Mouse (Mus musculus) kidney, postnatal 0 days (tissue): Measurements from ENCODE around the gene Ciz1. TPM values are rescaled to one million over a fixed set of nuclear protein-coding genes. Genes with fewer than 3 reads are reported as not detected.

Experiments
- ATAC-seq: fragments of 200-750 bp; cut with Nextera tagmentation; replicated peaks from 2 replicates; pipeline ENCODE4 v1.8.0; 2017; ENCODE audit warnings: low read depth, moderate number of reproducible peaks, moderate TSS enrichment, moderate library complexity; ENCODE audit not compliant: low FRiP score
- DNase-seq: peaks from one replicate; pipeline ENCODE4 v3.0.0-alpha.2; 2016; ENCODE audit warnings: low spot score
- H3K27ac ChIP-seq: fragments of 300-500 bp; sonication (generic); 2 replicates; pipeline ENCODE4 v1.5.1; 2014; ENCODE audit warnings: mild to moderate bottlenecking
- H3K27me3 ChIP-seq: fragments of 300-500 bp; sonication (generic); 2 replicates; pipeline ENCODE4 v1.6.1; 2014; ENCODE audit warnings: low read length, mixed read lengths; ENCODE audit not compliant: insufficient read depth
- H3K36me3 ChIP-seq: fragments of 300-500 bp; sonication (generic); 2 replicates; pipeline ENCODE4 v1.6.1; 2014; ENCODE audit warnings: low read length, mixed read lengths; ENCODE audit not compliant: insufficient read depth
- H3K4me1 ChIP-seq: fragments of 300-500 bp; sonication (generic); replicated peaks from 2 replicates; pipeline ENCODE4 v1.6.1; 2014; ENCODE audit warnings: antibody characterized with exemption, low read length, mixed read lengths; ENCODE audit not compliant: insufficient read depth
- H3K4me2 ChIP-seq: fragments of 300-500 bp; sonication (generic); 2 replicates; pipeline ENCODE4 v1.6.1; 2014; ENCODE audit warnings: mild to moderate bottlenecking, low read length, moderate library complexity, mixed read lengths
- H3K4me3 ChIP-seq: fragments of 300-500 bp; sonication (generic); replicated peaks from 2 replicates; pipeline ENCODE4 v1.5.1; 2014; ENCODE audit warnings: low read depth, low read length
- H3K9ac ChIP-seq: fragments of 300-500 bp; sonication (generic); 2 replicates; pipeline ENCODE4 v1.6.1; 2014; ENCODE audit warnings: low read depth, low read length
- H3K9me3 ChIP-seq: fragments of 300-500 bp; sonication (generic); replicated peaks from 2 replicates; pipeline ENCODE4 v1.6.1; 2016; ENCODE audit warnings: low read length, inconsistent platforms, mixed read lengths
- CTCF ChIP-seq: IDR thresholded peaks from 2 replicates; pipeline ENCODE4 v1.5.1; 2016; ENCODE audit warnings: antibody characterized with exemption, low read depth, mild to moderate bottlenecking, moderate library complexity
- WGBS: fragments of 180-500 bp; shearing (Covaris S2); extraction: QIAGEN DNeasy Blood & Tissue Kit; methylation state at CpG from one replicate; pipeline ENCODE4 v1.1.7; 2014; 5-methylcytosine and 5-hydroxymethylcytosine counted together
- polyA plus RNA-seq: library from polyadenylated mRNA; unstranded; fragments of >200 nt; fragmentation: Nextera tagmentation; extraction: Ambion mirVana; gene quantifications from 2 replicates; pipeline ENCODE4 v1.2.1, GENCODE M21; 2015

The Ciz1 gene
- polyA plus RNA-seq, 1 experiment from 2014 or later, result 33.8 TPM

GRCm38 (mm10) chr2:32307941-32308760 is 44.0 kb upstream of the Ciz1 start:
- H3K4me3 ChIP-seq, result no peak overlapping the region
- no peak for ATAC-seq
- DNase-seq, result peak; percentile 57
- H3K4me1 ChIP-seq, result peaks cover 12% of the 10 kb centered on the region
- no peak overlapping the region for H3K9ac ChIP-seq
- H3K27me3 ChIP-seq, result no peaks in the 10 kb centered on the region
- H3K27ac ChIP-seq, result no peak overlapping the region
- H3K9me3 ChIP-seq, result no peaks in the 10 kb centered on the region
- TF ChIP-seq CTCF, result peak; percentile 81
- WGBS, result 62% methylated on average over 8 of the region's 8 CpGs
- peaks cover 40% of the 10 kb centered on the region for H3K36me3 ChIP-seq
- no peak overlapping the region for H3K4me2 ChIP-seq

- H3K4me2 ChIP-seq, result no peak overlapping the region
- WGBS, result 85% methylated on average over 16 of the region's 16 CpGs
- no peak overlapping the region for H3K27ac ChIP-seq
- no peaks in the 10 kb centered on the region for H3K9me3 ChIP-seq
- peaks cover 31% of the 10 kb centered on the region for H3K36me3 ChIP-seq
- no peak for ATAC-seq
- no peak overlapping the region for H3K4me3 ChIP-seq
- H3K4me1 ChIP-seq, result peaks cover 12% of the 10 kb centered on the region
- no peak for DNase-seq
- H3K27me3 ChIP-seq, result no peaks in the 10 kb centered on the region
- 0 out of 2 replicates have a peak overlapping the region, but pooled peaks have one; percentile 3 for H3K9ac ChIP-seq
- TF ChIP-seq CTCF, result no peak
Observed at GRCm38 (mm10) chr2:32308870-32309568, 43.1 kb upstream of the Ciz1 start.

DNA sequence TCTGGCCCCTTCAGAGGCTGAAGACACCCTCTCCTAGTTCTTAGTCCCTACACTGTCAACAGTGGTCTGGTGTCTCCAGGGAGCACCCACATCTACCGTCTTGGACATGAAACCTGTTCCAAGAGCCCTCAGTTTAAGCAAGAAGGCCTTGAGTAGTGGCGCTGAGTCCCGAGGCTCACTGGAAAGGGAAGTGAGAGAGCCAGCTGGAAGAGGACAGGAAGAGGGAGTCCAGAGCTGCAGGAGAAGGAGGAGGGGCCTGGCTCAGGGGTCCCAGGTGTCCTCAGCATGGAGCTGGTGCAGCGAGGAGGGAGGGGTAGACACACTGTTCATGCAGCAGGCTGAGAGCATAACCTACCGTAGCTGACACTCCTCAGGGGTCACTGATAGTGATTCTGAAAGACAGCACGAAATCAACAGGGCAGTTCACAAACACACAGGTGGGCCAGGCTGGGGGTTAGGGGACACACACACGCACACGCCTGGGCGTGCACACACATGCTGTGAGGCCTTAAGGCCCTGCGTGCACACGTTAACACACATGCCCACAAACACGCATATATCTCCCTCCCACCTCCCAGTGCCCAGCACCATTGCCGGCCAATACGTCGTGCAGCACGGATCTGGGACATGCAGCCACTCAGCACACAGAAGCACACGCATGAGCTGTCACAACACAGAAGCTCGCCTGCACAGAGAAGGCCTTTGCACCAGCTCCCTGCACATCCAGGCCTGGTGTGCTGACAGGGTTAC is 41.9 kb upstream of the Ciz1 start:
- Histone ChIP-seq H3K36me3 (peaks cover 21% of the 10 kb centered on the region), H3K4me3 (no peak overlapping the region), H3K9me3 (no peaks in the 10 kb centered on the region), H3K27me3 (no peaks in the 10 kb centered on the region), H3K9ac (no peak overlapping the region), H3K27ac (no peak overlapping the region), H3K4me2 (no peak overlapping the region), H3K4me1 (peaks cover 12% of the 10 kb centered on the region)
- 85% methylated on average over 18 of the region's 18 CpGs for WGBS
- ATAC-seq (no peak), DNase-seq (no peak)
- no peak for TF ChIP-seq CTCF

- TF ChIP-seq CTCF, result peak; percentile 33; the same call in 1 of the 2 replicates
- Histone ChIP-seq H3K4me3 (peak overlapping the region; percentile 71), H3K27me3 (no peaks in the 10 kb centered on the region), H3K27ac (no peak overlapping the region), H3K36me3 (peaks cover 7% of the 10 kb centered on the region; the same call in 1 of the 2 replicates), H3K9ac (peak overlapping the region; percentile 78), H3K9me3 (no peaks in the 10 kb centered on the region), H3K4me1 (peaks cover 19% of the 10 kb centered on the region), H3K4me2 (peak overlapping the region; percentile 100)
- peak; percentile 7 for ATAC-seq
- no peak for DNase-seq
- WGBS, result 6% methylated on average over 42 of the region's 42 CpGs
Observed at GRCm38 (mm10) chr2:32311443-32312317, 40.4 kb upstream of the Ciz1 start.

GRCm38 (mm10) chr2:32312318-32312964 is 39.7 kb upstream of the Ciz1 start:
- no peaks in the 10 kb centered on the region for H3K27me3 ChIP-seq
- no peak for TF ChIP-seq CTCF
- H3K4me1 ChIP-seq, result peaks cover 23% of the 10 kb centered on the region
- DNase-seq, result peak; percentile 94
- no peaks in the 10 kb centered on the region for H3K9me3 ChIP-seq
- no peak overlapping the region for H3K27ac ChIP-seq
- peak; percentile 85 for ATAC-seq
- H3K36me3 ChIP-seq, result peaks cover 3% of the 10 kb centered on the region; the same call in 1 of the 2 replicates
- 3% methylated on average over 51 of the region's 56 CpGs for WGBS
- peak overlapping the region; percentile 78 for H3K9ac ChIP-seq
- peak overlapping the region; percentile 71 for H3K4me3 ChIP-seq
- H3K4me2 ChIP-seq, result peak overlapping the region; percentile 100
